Mouse (Mus musculus) limb, embryonic 14.5 days (tissue): ENCODE data around the gene Pcca. TPM values are rescaled to one million over a fixed set of nuclear protein-coding genes. Genes with fewer than 3 reads are reported as not detected.

Experiments
- ATAC-seq: fragments of 200-750 bp; cut with Nextera tagmentation; 2 replicates; pipeline ENCODE4 v1.8.0; 2017; ENCODE audit warnings: low read depth, moderate number of reproducible peaks, moderate TSS enrichment; ENCODE audit not compliant: low FRiP score
- DNase-seq: peaks from one replicate; pipeline ENCODE4 v3.0.0-alpha.2; 2015; ENCODE audit warnings: low spot score
- H3K27ac ChIP-seq: fragments of 300-500 bp; sonication (generic); replicated peaks from 2 replicates; pipeline ENCODE4 v1.5.1; 2014; ENCODE audit warnings: low read depth, mild to moderate bottlenecking, low read length, moderate library complexity, mixed read lengths
- H3K27me3 ChIP-seq: fragments of 300-500 bp; sonication (generic); 2 replicates; pipeline ENCODE4 v1.6.1; 2014; ENCODE audit warnings: low read length, mixed read lengths; ENCODE audit not compliant: control insufficient read depth, insufficient read depth
- H3K36me3 ChIP-seq: fragments of 300-500 bp; sonication (generic); 2 replicates; pipeline ENCODE4 v1.6.1; 2014; ENCODE audit warnings: mild to moderate bottlenecking, low read length, moderate library complexity, mixed read lengths; ENCODE audit not compliant: control insufficient read depth, insufficient read depth
- H3K4me1 ChIP-seq: fragments of 300-500 bp; sonication (generic); 2 replicates; pipeline ENCODE4 v1.6.1; 2014; ENCODE audit warnings: antibody characterized with exemption, low read length, mixed read lengths; ENCODE audit not compliant: control insufficient read depth, insufficient read depth
- H3K4me2 ChIP-seq: fragments of 300-500 bp; sonication (generic); replicated peaks from 2 replicates; pipeline ENCODE4 v1.6.1; 2014; ENCODE audit warnings: low read depth, mild to moderate bottlenecking, low read length, moderate library complexity; ENCODE audit not compliant: severe bottlenecking
- H3K4me3 ChIP-seq: fragments of 300-500 bp; sonication (generic); replicated peaks from 2 replicates; pipeline ENCODE4 v1.5.1; 2014; ENCODE audit warnings: low read length
- H3K9ac ChIP-seq: fragments of 300-500 bp; sonication (generic); 2 replicates; pipeline ENCODE4 v1.6.1; 2014; ENCODE audit warnings: mild to moderate bottlenecking, low read depth, low read length, moderate library complexity; ENCODE audit not compliant: severe bottlenecking
- H3K9me3 ChIP-seq: fragments of 300-500 bp; sonication (generic); 2 replicates; pipeline ENCODE4 v1.6.1; 2016; ENCODE audit warnings: low read length; ENCODE audit not compliant: control insufficient read depth
- POLR2A ChIP-seq: fragments of 200-500 bp; IDR thresholded peaks from 2 replicates; pipeline ENCODE4 v1.8.0; 2012; ENCODE audit warnings: inconsistent platforms, mild to moderate bottlenecking, moderate library complexity, borderline replicate concordance; ENCODE audit not compliant: insufficient read depth, insufficient read length; ENCODE audit errors: extremely low read depth
- whole genome bisulfite sequencing: fragments of 180-500 bp; shearing (Covaris S2); extraction: QIAGEN DNeasy Blood & Tissue Kit; methylation state at CpG from one replicate; pipeline ENCODE4 v1.1.7; 2014; 5-methylcytosine and 5-hydroxymethylcytosine counted together
- polyA plus RNA-seq, 2 experiments: library from polyadenylated mRNA; depleted of rRNA in 1 of 2; stranded (reverse) in 1 of 2; unstranded in 1 of 2; fragments of >200 nt; fragmentation: Nextera tagmentation in 1 of 2; extraction: Ambion mirVana in 1 of 2; gene quantifications; 2 replicates each; pipeline versions ENCODE4 v1.2.1 to v1.2.3; 2012 to 2014

The Pcca gene
- polyA plus RNA-seq, 2 experiments, result 15.7 to 17.3 TPM

GRCm38 (mm10) chr14:122649336-122649950, 115.3 kb downstream of the Pcca start:
- WGBS, result 81% methylated on average over 3 of the region's 3 CpGs
- ATAC-seq, result no peak
- Histone ChIP-seq H3K9me3 (no peaks in the 10 kb centered on the region), H3K36me3 (no peaks in the 10 kb centered on the region), H3K4me1 (no peaks in the 10 kb centered on the region), H3K27ac (no peak overlapping the region), H3K9ac (no peak overlapping the region), H3K4me2 (no peak overlapping the region), H3K27me3 (no peaks in the 10 kb centered on the region), H3K4me3 (no peak overlapping the region)
- no peak for DNase-seq
- no peak for TF ChIP-seq POLR2A

DNA sequence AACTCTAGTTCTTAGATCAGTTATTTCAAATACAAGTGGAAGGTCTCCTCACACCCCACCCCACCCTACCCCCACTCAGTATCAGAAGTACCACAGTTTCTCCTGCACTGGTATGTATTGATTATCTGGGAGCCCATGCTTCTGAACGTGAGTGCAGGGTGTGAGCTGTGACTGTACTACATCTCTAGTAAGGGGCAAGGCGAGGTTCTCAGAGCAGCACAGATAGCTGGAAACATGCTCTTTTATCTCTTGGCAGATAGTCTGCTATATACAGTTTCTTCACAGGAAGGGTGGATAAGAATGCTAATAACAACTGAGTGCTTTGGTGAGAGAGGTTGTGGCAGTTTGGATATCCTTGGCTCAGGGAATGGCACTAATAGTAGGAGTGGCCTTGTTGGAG, 117.6 kb downstream of the Pcca start:
- TF ChIP-seq POLR2A, result no peak
- Histone ChIP-seq H3K9ac (no peak overlapping the region), H3K27me3 (no peaks in the 10 kb centered on the region), H3K9me3 (no peaks in the 10 kb centered on the region), H3K36me3 (no peaks in the 10 kb centered on the region), H3K4me1 (no peaks in the 10 kb centered on the region), H3K27ac (no peak overlapping the region), H3K4me3 (no peak overlapping the region), H3K4me2 (no peak overlapping the region)
- DNase-seq (no peak), ATAC-seq (no peak)
- 88% methylated on average over 2 of the region's 2 CpGs for WGBS

DNA sequence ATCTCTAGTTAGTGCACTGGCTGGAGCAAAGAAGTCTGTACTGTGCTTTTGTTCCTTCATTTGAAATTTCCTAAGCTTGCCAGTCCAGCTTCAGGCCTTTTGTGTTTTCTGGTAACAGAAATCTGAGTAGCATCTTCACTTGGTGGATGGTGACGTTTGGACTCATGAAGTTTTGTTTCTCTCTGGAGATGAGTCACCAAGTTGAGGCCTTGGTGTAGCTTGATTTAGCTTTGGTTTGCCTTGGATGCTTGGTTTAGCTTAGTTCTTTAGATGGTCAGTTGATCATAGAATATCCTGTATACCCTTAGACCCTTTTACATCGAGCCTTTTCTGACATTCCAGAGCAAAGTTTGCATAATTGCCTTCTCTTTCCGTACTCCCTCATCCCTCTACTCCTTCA, 141.5 kb downstream of the Pcca start:
- DNase-seq (no peak), ATAC-seq (no peak)
- WGBS, result 89% methylated on average over 3 of the region's 3 CpGs
- no peak overlapping the region for H3K9ac ChIP-seq
- H3K4me2 ChIP-seq, result no peak overlapping the region
- no peak overlapping the region for H3K4me3 ChIP-seq
- no peaks in the 10 kb centered on the region for H3K4me1 ChIP-seq
- TF ChIP-seq POLR2A, result no peak
- no peaks in the 10 kb centered on the region for H3K9me3 ChIP-seq
- H3K27ac ChIP-seq, result no peak overlapping the region
- H3K36me3 ChIP-seq, result no peaks in the 10 kb centered on the region
- no peaks in the 10 kb centered on the region for H3K27me3 ChIP-seq

- no peak for TF ChIP-seq POLR2A
- WGBS, result 92% methylated on average over 1 of the region's 1 CpGs
Measured at GRCm38 (mm10) chr14:122683645-122684044, 149.5 kb downstream of the Pcca start.

GRCm38 (mm10) chr14:122684250-122684649, 150.1 kb downstream of the Pcca start:
- H3K4me3 ChIP-seq, result no peak overlapping the region
- H3K9ac ChIP-seq, result no peak overlapping the region
- no peaks in the 10 kb centered on the region for H3K9me3 ChIP-seq
- no peaks in the 10 kb centered on the region for H3K36me3 ChIP-seq
- ATAC-seq (no peak), DNase-seq (no peak)
- WGBS, result 63% methylated on average over 4 of the region's 4 CpGs
- H3K27ac ChIP-seq, result no peak overlapping the region
- no peaks in the 10 kb centered on the region for H3K27me3 ChIP-seq
- H3K4me2 ChIP-seq, result no peak overlapping the region
- TF ChIP-seq POLR2A, result no peak
- H3K4me1 ChIP-seq, result peaks cover 7% of the 10 kb centered on the region; the same call in 1 of the 2 replicates

More at GRCm38 (mm10) chr14:122683645-122684044, 149.5 kb downstream of the Pcca start:
- Histone ChIP-seq H3K36me3 (no peaks in the 10 kb centered on the region), H3K4me2 (no peak overlapping the region), H3K27ac (no peak overlapping the region), H3K27me3 (no peaks in the 10 kb centered on the region), H3K4me1 (peaks cover 4% of the 10 kb centered on the region; the same call in 1 of the 2 replicates), H3K9ac (no peak overlapping the region), H3K9me3 (no peaks in the 10 kb centered on the region), H3K4me3 (no peak overlapping the region)
- DNase-seq (no peak), ATAC-seq (no peak)
